Mouse (Mus musculus): ENCODE measurements around the gene Sumo1.

DNA sequence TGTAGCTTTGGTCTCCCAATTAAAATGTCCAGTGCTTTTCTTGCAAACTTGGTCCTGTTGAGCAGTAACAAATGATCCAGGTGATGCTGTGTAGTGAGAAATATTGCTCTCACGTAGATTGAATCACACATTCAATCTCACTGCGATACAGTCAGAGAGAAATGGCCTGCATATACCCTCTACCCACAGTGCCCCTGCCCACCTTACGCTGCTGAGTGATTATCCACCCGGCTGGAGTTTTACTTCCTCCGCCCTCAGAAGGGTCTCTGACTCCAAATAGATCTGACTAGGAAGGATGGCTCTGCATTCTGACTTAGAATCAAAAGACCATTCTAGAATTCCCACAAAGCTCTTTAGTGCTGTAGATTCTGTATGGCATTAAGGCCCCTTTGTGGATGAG lies 122.1 kb downstream of the Sumo1 start:
- TF ChIP-seq CTCF (IDR thresholded peaks at IDR 0.05; ENCODE audit: low read depth) (no peak), EP300 (IDR thresholded peaks at IDR 0.05; ENCODE audit: low read depth) (no peak)

Measured in liver, embryonic 14.5 days (tissue).